Mouse (Mus musculus): ENCODE results near the gene Fam129a.
"Not testable (repeated sequence)": the region's sequence is repeated elsewhere in the genome, so short reads cannot be mapped to it uniquely, and the experiment has no call there.

The Fam129a gene

DNA sequence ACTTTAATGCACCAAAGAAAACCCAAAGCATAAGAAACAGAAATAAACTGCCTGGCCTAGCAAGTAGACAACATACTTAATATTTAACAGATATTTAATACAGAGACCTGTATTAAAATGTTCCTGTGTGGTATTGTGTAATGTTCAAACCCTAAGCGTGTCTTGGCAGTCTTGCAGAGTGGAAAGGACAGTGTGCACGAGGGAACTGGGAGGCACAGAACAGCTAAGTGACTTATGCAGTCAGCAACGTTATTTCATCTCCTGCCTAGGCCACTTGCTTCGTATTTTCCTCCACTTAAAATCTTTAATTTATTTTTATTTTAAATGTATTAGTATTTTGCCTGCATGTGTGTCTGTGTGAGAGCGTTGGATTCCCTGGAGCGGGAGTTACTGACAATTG lies 119.1 kb downstream of the Fam129a start:
- no peak for ATAC-seq (ENCODE audit: insufficient number of reproducible peaks, low FRiP score, low TSS enrichment)

DNA sequence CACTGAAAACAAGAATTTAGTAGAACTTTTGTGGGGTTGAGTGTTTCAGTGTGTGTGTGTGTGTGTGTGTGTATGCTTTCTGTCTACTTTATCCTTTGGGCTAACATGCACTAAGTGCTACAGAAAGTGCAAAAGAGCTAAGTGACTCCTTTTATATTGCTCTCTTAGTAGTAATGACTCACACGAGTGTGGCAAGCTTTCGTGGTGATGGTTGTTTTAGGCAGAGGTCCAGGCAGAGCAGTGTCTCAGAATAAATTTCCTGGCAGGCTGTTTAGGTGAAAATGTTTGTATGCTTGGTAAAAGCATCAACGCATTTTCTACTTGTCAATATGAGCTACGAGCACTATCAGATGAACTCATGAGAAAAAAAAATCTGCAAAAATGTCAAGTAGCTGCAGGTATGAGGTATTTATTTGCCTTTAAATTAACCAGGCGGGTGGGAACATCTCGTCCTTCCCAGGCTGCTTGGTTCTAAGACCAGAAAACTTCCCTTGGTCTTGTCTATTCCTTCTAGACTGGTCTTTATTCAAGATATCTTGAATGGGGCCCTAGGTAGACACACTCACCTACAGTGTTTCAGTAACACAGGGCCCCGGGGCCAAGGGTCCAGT lies 119.7 kb downstream of the Fam129a start:
- no peak for ATAC-seq (ENCODE audit: insufficient number of reproducible peaks, low FRiP score, low TSS enrichment)

DNA sequence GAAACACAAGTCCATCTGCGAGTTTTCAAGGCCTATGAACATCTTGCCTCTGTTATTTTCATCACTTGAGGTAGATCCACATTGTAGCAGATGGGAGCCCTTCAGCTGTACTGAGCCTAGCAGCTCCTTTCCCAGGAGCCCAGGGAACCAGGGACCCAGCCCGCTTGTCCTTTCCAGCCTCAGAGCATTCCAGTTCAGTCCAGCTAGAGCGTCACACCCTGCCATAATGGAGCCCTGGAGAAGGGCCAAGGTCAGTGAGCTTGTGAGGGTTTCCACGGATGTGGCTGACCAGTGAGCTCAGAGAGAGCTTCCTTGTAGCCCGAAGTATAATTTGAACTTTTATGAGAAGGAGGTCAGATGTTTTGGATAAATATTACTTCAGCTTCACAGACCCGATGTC lies 121.9 kb downstream of the Fam129a start:
- not testable (repeated sequence) for ATAC-seq (ENCODE audit: insufficient number of reproducible peaks, low FRiP score, low TSS enrichment)

DNA sequence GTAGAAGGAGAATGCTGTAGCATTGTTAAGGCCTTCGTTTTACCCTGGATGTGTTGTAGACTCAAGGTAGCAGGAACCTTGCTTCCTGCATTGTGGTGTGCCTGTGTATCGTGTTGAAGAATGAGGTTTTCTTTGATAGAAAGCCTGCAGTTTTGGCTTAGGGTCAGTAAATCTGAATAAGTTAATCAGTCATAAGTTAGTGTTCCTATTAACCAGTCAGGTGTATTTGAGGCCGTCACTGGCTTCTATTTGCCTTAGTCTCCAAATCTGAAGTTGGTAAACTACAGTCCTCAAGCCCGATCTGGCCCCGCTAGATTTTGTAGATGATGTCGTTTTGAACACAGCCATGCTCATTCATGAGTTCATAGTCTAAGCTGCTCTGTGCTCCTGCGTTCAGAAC lies 125.8 kb downstream of the Fam129a start:
- no peak for ATAC-seq (ENCODE audit: insufficient number of reproducible peaks, low FRiP score, low TSS enrichment)

DNA sequence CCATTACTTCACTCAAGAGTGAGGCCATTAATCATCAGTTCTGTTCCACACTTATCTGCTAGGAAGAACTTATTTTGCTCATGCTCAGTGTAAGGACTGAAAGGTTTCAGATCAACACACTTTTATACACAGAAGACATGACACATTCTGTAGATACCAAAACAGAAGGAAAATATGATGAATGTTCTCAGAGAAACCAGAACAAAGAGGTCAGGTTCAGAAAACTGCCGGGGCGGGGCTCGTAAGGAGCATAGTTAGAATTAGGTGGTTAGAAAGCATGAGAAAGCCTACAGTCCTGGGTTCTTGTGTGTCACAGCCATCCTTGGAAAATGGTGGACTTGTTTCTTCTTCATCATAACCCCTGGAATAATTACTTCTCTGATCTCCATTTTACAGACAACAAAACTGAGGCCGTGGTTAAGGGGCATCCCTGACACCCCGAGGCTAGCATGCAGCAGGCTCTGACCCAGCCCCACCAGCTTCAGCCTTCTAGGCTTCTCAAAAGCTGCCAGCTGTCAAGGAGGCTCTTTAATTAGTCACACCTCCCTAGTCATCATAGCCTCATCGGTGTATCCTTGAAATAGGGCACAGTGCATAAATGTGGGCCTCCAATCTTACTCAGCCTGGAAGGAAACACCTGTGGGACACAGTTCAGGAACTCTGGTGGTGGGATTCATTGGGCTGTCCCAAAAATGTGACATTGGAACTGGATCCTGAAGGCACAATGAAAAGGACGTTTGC lies 127.1 kb downstream of the Fam129a start:
- ATAC-seq (ENCODE audit: insufficient number of reproducible peaks, low FRiP score, low TSS enrichment) = no peak

DNA sequence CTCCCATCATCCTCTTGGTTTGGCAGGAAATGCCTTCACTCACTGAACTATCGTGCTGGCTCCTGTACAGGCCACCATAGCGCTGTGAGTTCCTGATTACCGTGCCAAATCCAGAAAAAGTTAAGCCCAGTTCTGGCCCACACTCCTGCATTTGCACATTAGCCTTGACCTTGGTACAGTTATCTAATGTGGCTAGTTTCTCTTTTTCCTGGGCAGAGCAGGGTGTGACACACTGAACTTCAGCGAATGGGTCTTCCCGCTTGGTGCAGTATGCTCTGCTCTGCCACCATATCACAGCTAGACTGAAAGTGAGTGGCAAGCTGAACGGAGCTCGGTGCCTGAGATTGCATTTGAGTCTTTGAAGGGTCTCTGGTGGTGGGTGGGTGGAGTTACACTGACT lies 128.4 kb downstream of the Fam129a start:
- ATAC-seq (ENCODE audit: insufficient number of reproducible peaks, low FRiP score, low TSS enrichment) = no peak

DNA sequence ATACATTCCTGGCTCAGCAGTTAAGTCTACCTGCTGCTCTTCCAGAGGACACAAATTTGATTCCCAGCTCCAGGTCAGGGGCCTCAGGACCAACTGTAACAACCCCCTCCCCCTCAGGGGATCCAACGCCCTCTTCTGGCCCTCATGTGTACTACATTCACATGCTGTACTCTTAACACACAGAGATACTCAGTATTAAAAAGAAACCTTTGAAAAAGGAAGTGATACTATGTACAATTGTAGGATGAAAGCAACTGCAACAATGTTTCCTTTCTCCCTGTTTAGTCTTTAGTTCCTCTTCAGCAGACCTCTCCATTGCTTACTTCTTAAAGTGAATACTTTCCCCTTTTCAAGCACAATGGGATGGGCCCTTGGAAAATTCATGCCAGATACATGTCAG lies 131.8 kb downstream of the Fam129a start:
- no peak for ATAC-seq (ENCODE audit: insufficient number of reproducible peaks, low FRiP score, low TSS enrichment)

DNA sequence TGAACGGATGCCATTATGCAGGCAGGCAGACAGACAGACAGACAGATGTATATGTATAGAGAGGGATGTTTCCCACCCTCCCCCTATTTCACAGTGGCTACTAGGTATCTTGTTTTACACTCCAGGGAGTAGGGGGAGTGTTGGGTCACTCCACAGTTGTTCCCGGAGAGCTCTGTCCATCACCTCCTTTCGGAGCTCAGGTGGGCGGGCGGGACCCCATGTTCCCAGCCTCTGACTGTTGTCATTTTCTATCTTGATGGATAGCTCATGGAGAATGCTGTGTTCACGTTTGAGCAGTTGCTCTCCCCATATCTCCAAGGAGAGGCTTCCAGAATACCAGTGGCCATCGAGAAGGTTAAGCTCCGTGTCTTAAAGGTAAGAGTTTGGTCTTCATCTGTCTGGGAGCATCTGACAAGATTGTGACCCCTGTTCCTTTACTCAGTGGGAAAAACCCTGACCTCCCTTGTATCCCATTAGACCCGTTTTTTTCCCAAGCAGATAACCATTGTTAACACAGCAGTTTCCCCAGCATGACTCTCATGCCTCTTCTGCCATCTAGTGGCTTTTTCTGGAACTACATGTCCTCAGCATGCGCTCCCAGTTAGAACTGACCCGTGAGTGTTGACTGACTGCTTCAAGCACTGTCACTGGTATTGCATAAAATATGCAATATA lies 134.9 kb downstream of the Fam129a start:
- peak; percentile 70 for ATAC-seq (ENCODE audit: insufficient number of reproducible peaks, low FRiP score, low TSS enrichment)

DNA sequence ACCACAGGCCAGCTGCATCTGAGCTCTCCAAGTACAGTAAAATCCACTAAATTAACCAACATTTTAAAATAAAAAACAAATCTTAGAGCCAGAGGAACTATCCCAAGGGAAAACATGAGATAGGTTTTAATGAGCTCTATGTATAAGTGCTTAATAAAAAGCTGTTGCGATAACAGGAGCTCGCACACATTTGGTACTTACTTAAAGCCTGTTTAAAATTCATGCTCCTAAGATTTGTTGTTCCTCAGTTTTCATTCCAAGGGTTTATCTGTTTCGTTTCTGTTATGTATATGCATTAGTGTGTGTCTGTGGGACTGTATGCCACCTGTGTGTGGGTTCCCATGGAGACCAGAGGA lies 135.4 kb downstream of the Fam129a start:
- ATAC-seq (ENCODE audit: insufficient number of reproducible peaks, low FRiP score, low TSS enrichment) = no peak

DNA sequence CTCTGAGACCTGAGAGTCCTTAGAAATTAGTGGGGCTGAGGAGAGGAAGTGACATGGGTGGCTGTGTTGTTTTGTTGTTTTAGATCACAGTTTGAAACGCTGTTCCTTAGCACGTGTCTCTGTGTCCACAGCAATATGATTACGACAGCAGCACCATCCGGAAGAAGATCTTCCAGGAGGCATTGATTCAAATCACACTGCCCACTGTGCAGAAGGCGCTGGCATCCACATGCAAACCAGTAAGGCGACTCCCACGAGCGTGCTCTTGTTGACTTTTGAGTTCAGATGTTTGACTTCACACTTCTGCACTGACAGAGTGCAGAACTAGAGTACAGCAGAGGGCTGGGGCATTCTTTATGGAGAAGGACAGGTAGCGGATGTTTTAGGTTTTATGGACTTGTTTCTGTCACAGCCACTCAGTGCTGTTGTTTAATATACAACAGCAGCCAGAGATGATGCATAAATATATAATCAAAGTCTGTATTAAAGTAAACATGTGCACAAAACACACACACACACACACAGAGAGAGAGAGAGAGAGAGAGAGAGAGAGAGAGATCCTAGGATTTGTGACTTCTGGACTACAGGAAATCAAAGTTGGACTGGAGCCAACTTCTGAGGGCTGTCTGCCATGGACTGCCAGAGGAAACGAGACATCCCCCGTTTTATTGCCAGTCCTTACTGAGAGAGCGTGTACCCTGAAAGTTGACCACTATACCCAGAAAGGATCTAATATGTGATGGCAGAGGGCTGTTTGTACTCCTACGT lies 138.2 kb downstream of the Fam129a start:
- ATAC-seq (ENCODE audit: insufficient number of reproducible peaks, low FRiP score, low TSS enrichment) = no peak

DNA sequence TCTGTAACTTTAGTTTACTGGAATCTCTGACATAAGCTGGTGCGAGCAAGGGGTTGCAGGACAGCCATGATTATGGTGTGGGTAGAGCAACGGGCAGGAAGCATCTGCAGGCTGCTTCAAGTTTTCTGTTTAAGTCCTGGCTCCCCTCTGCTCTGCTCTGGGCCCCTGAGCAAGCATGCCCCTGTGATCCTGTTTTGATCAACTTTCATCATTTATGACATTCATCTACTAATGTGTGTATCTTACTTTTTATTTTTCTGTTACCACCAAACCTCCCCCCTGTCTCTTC lies 138.7 kb downstream of the Fam129a start:
- no peak for ATAC-seq (ENCODE audit: insufficient number of reproducible peaks, low FRiP score, low TSS enrichment)

DNA sequence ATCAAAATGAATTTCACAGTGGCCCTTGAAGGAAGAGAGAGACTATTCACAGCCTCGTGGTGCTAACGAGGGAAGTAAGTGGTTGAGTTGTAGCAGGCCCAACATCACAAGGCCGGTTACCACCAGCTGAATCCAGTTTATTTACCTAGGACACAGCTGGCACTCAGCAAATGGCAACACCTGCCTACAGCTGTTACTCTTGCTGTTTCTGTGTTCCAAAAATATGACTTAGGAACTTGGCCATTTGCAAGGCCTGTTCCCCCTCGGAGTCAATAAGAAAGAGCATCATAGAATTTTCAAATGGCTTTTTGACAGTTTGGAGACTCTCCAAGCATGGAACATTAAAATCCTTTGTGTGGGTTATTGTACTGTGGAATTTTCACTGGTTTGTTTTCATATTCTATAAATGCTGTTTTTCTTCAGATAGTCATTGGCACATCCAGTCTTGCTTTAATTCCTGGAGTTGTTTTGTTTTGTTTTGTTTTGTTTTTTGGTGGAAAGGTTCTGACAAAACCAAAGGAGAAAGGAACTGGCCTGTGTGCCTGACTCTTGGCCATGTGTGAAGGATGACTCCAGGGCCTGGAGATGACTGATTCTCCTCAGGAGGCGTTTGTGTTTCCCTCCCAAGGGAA lies 139.6 kb downstream of the Fam129a start:
- no peak for ATAC-seq (ENCODE audit: insufficient number of reproducible peaks, low FRiP score, low TSS enrichment)

DNA sequence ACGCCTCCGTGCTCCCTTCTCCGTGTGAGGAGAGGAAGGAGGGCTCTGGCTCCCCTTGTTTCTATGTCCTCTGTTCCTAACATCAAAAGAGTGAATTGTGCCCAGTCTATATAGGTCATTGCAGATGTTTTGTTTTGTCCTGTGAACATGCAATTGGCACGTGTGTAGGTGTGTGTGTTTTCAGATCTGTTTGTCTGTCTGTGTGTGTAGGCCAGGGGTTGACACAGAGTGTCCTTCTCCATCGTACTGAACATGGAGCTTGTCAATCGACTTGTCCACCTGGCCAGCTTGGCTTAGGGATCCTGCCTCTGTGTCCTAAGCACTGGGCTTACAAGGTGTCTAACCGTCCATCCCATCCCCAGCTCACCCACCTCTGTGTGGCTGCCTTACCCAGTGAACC lies 140.1 kb downstream of the Fam129a start:
- ATAC-seq (ENCODE audit: insufficient number of reproducible peaks, low FRiP score, low TSS enrichment) = no peak

DNA sequence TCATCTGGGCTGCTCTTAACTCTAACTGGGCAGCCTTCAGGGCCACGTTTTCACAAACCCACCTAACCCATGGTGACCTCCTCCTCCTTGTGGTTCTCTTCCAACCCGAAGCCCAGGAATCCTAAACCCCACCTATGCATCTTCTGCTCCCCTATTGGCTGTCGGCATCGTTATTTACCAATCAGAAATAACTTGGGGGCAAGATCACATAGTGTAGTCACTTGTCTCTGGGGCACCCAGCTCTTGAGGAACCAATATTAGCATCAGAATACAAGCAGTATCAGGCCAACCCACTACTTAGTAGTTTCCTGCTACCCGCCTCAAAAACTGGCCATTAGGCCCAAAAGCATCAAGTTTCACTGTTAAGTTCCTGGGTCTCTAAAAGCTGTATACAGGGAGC lies 141.7 kb downstream of the Fam129a start:
- no peak for ATAC-seq (ENCODE audit: insufficient number of reproducible peaks, low FRiP score, low TSS enrichment)

DNA sequence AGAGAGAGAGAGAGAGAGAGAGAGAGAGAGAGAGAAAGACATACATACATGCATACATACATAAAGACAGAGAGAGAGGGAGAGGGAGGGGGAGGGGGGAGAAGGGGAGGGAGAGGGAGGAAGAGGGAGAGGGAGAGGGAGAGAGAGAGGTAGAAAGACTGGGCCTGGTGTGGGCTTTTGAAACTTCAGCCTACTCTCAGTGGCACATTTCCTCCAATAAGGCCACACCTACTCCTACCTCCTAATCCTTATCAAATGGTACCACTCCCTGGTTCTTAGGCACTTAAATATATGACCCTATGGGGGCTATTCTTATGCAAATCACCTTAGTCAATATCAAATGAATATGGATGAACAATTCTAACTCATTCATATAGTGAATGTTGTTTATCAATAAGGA lies 142.6 kb downstream of the Fam129a start:
- ATAC-seq (ENCODE audit: insufficient number of reproducible peaks, low FRiP score, low TSS enrichment) = no peak

DNA sequence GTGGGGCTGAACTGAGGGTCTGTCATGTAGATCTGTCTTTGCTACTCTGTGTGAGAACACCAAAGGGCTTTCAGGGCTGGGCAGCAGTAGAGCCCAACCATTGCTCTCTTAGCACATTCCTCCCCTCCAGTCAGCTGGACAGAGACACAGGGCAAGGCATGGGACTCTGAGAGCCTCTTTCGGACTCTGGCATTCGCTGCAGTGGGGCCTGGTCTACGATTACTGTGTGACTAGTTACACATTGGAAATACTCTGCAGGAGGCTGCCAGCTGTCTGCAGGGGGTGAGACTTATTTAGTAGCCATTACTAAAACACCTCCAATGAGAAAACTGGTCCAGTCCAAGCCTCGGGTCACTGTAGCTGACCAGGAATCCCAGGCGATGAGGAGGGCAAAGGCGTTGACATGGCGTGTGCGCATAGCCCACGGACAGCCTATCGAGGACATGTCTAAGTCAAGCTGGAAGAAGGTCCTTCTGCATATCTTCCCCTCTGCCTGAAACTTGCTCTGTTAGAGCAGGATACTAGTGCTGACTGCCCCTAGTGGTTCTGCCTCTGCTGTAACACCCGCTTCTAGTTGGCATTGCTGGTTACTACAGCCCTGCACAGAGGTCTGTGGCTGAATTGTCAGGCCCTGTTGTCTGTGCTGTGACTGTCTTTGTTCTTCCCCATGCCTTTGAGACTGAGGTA lies 145.2 kb downstream of the Fam129a start:
- ATAC-seq (ENCODE audit: insufficient number of reproducible peaks, low FRiP score, low TSS enrichment) = no peak

DNA sequence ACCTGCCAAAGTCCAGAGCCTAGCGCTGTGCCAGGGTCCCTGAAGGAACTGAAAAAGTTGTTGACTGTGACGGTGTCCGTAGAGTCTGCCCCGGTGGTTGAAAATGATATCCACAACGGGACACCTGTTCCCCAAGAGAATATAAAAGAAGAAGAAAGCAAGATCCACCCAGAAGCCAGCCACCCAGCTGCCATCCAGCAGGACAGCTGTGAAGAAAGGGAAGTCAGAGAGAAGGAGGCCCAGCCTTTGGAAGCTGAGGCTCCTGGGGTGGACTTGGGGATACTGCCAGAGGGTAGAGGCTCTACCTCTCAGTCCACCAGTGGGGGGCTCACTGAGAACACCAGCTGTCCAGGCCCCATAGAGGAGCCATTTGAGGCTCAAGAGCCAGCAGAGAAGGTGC lies 146.6 kb downstream of the Fam129a start:
- no peak for ATAC-seq (ENCODE audit: insufficient number of reproducible peaks, low FRiP score, low TSS enrichment)

DNA sequence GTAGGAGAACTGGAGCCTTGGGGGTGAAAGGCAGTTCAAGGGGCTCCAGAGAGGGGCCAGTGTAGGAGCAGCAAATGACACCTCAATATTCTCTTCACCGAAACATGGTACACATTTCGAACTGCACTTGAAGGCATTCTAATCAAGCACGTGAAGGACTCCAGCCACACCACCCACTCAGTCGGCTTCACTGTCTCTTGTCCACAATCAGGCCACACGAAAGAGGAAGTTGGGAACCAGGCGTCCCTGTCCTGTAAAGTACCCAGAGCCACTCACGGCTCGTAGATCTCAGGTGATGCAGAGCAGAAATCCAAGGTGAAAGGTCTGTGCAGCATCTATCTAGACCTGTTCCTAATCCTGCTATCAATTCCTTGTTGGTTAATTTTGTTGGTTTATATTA lies 147.6 kb downstream of the Fam129a start:
- no peak for ATAC-seq (ENCODE audit: insufficient number of reproducible peaks, low FRiP score, low TSS enrichment)

DNA sequence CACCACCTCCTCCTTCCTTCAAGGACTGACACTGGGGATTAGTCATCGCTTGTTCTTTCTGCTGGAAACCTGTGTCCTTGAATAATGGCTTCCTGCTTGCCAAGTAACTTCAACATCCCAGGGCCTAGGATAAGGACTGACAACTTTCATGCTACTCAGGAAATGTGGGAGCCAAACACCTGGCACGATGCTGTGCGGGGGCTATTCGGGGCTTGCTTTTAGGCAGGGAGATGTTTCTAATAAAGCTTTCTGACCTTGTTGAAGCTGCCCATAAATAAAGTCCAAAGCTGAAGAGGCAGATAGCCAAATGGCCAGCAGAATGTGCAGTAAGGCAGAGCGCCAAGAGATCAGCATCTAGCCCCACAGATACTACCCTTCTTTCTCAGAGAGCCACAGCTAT lies 148.9 kb downstream of the Fam129a start:
- no peak for ATAC-seq (ENCODE audit: insufficient number of reproducible peaks, low FRiP score, low TSS enrichment)

DNA sequence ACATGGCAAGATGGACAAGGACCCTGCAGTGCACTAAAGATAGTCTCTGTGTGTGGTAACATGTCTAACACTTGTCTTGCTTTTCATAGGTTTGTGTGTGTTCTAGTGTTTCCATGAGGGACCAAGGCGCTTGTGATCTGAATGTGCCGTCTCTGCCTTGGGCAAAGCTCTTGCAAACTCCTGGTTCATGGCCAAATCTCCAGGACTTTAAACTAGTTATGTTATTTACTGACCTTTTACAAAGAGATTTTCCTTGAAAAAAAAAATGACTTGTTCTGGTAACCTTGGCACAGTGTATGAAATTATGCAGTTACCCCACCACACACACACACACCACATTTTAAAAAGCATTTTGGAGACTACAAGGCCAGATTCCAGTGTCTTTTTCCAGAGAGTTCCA lies 149.6 kb downstream of the Fam129a start:
- no peak for ATAC-seq (ENCODE audit: insufficient number of reproducible peaks, low FRiP score, low TSS enrichment)
